Mouse (Mus musculus) frontal cortex, postnatal 14 days (tissue): ENCODE measurements around the gene Schip1.
"Not testable (repeated sequence)": the region's sequence is repeated elsewhere in the genome, so short reads cannot be mapped to it uniquely, and the experiment has no call there.

Source experiments
- DNase-seq, 2 experiments: peaks; one replicate each; pipeline ENCODE4 v3.0.0; 2022; ENCODE audit warnings: low spot score in 2 of 2

Gene Schip1

GRCm38 (mm10) chr3:68064731-68065130 is at the start of gene Schip1:
Schip1 (plus strand) TSS chr3:68064802.
- no peak for DNase-seq

GRCm38 (mm10) chr3:68015786-68016185 is 48.8 kb upstream of the Schip1 start:
- DNase-seq, result no peak

GRCm38 (mm10) chr3:68019401-68019800 is 45.2 kb upstream of the Schip1 start:
- no peak for DNase-seq

- DNase-seq, result no peak
Observed at GRCm38 (mm10) chr3:68036097-68036496, 28.5 kb upstream of the Schip1 start.

GRCm38 (mm10) chr3:68042951-68043350 is 21.7 kb upstream of the Schip1 start:
- no peak for DNase-seq

- peak in 1 of 2 experiments; percentile 33 for DNase-seq
Observed at GRCm38 (mm10) chr3:68045475-68046416, 18.9 kb upstream of the Schip1 start.

- DNase-seq, result no peak
Observed at GRCm38 (mm10) chr3:68053538-68053937, 11.1 kb upstream of the Schip1 start.

GRCm38 (mm10) chr3:68055071-68055470 is 9.5 kb upstream of the Schip1 start:
- DNase-seq, result no peak

- DNase-seq, result peak in 1 of 2 experiments; percentile 68
Observed at GRCm38 (mm10) chr3:68056373-68057275, 8.0 kb upstream of the Schip1 start.

GRCm38 (mm10) chr3:68059162-68059800 is 5.3 kb upstream of the Schip1 start:
- no peak for DNase-seq

GRCm38 (mm10) chr3:68071395-68072386 is 7.1 kb downstream of the Schip1 start:
- DNase-seq, result no peak

- DNase-seq, result no peak
Observed at GRCm38 (mm10) chr3:68077406-68077805, 12.8 kb downstream of the Schip1 start.

- no peak for DNase-seq
Observed at GRCm38 (mm10) chr3:68085024-68085423, 20.4 kb downstream of the Schip1 start.

GRCm38 (mm10) chr3:68092108-68092507 is 27.5 kb downstream of the Schip1 start:
- DNase-seq, result no peak

- no peak for DNase-seq
Observed at GRCm38 (mm10) chr3:68096724-68097431, 32.3 kb downstream of the Schip1 start.

GRCm38 (mm10) chr3:68099561-68099960 is 35.0 kb downstream of the Schip1 start:
- not testable (repeated sequence) for DNase-seq

- DNase-seq, result no peak
Observed at GRCm38 (mm10) chr3:68101343-68101742, 36.7 kb downstream of the Schip1 start.

GRCm38 (mm10) chr3:68105081-68105685 is 40.6 kb downstream of the Schip1 start:
- DNase-seq, result no peak

- DNase-seq, result no peak
Observed at GRCm38 (mm10) chr3:68121338-68121737, 56.7 kb downstream of the Schip1 start.
